In genomic region chr2:70620225-70620624, GRCm38 (mm10) we compare ENCODE assay signal across 9 mouse cellular contexts. TPM values are rescaled to one million over a fixed set of nuclear protein-coding genes. Genes with fewer than 3 reads are reported as not detected.
A peak's percentile ranks its signal among the peaks of the same experiment; 100 is the strongest.
DNase-seq lines count a peak whose midpoint lies in the region; ATAC-seq and TF ChIP-seq lines count a peak whose summit lies in the region.
"Had no signal": no experiment of that assay in that cellular context is flagged by ENCODE, and none has a peak within 500 bp of the region (broad histone marks: within the 10 kb centered on the region; RNA-seq: fewer than 3 reads in every experiment).

No protein-coding gene starts in this region.

- intact Hi-C loops in left cerebral cortex, postnatal 10 days (cut with DNase I), result no loop called here

- peak; percentile 71; the same call in 1 of the 2 replicates for ATAC-seq in forebrain, postnatal 0 days

- 12% methylated on average over 6 of the region's 6 CpGs for WGBS in forebrain, postnatal 0 days

- H3K4me1 ChIP-seq in forebrain, postnatal 0 days (ENCODE audit: insufficient read depth), result no peaks in the 10 kb centered on the region

- H3K4me3 ChIP-seq in forebrain, postnatal 0 days (ENCODE audit: low read depth, low read length), result no peak overlapping the region

- no peaks in the 10 kb centered on the region for H3K27me3 ChIP-seq in forebrain, postnatal 0 days (ENCODE audit: insufficient read depth, low read length)

- peak; percentile 73 for TF ChIP-seq CTCF in forebrain, postnatal 0 days (IDR thresholded peaks at IDR 0.05; ENCODE audit: low read depth)

- no peak overlapping the region for H3K27ac ChIP-seq in forebrain, postnatal 0 days (ENCODE audit: low read depth, low read length)

- no peak overlapping the region for H3K9ac ChIP-seq in forebrain, postnatal 0 days

- H3K36me3 ChIP-seq in forebrain, postnatal 0 days (ENCODE audit: insufficient read depth), result no peaks in the 10 kb centered on the region

- no peaks in the 10 kb centered on the region for H3K9me3 ChIP-seq in forebrain, postnatal 0 days (ENCODE audit: low read length)

- H3K4me2 ChIP-seq in forebrain, postnatal 0 days (ENCODE audit: low read depth), result no peak overlapping the region

- peak; percentile 30 to 33 for DNase-seq in cerebellum, adult 18-20 months
- no peak for DNase-seq in cerebellum, adult 11-12 months
- DNase-seq in ovary, postnatal 36 days (ENCODE audit: low spot score), result peak; percentile 32
- DNase-seq in ovary, postnatal 10 days (ENCODE audit: low spot score), result no peak
- DNase-seq in forebrain, postnatal 0 days, result peak; percentile 81
- DNase-seq in left cerebral cortex, postnatal 10 days (ENCODE audit: extremely low spot score in 1 of 2, low spot score in 2 of 2), result peak; percentile 15 to 81
- peak; percentile 82 for DNase-seq in retina, embryonic 14.5 days (ENCODE audit: low spot score)
- peak; percentile 47 for DNase-seq in thymus, postnatal 25 days

RNA-seq across cellular contexts. Expression of gene Gorasp2, which starts 41.2 kb away (rescaled TPM):
- 71.2 and 82.2 TPM in 2 replicates for total RNA-seq in forebrain, postnatal 0 days (2014; rRNA removed)
- 165 and 166 TPM in 2 replicates for polyA plus RNA-seq in forebrain, postnatal 0 days (2015; fragmentation: Nextera tagmentation; extraction: Ambion mirVana)
- 100 to 1,000 TPM; 102 to 105 TPM for total RNA-seq in left cerebral cortex, postnatal 10 days (2021)

RNA-seq across cellular contexts. Expression of gene Gm26558, which starts 41.7 kb away (rescaled TPM):
- total RNA-seq in forebrain, postnatal 0 days (2014; rRNA removed), result 1.9 TPM in 1 of 2 replicates, not detected in the other
- polyA plus RNA-seq in forebrain, postnatal 0 days (2015; fragmentation: Nextera tagmentation; extraction: Ambion mirVana), result 3.4 and 4.2 TPM in 2 replicates
- total RNA-seq in left cerebral cortex, postnatal 10 days (2021), result not detected
- total RNA-seq: hematopoietic stem cell, adult 5-6 weeks had no signal

Comparison
In these comparisons a context has a peak if more than half of its experiments do, and no peak if none do; other contexts are left out.
1. DNase-seq: peak in cerebellum, adult 18-20 months (2 of 2), ovary, postnatal 36 days (single experiment), forebrain, postnatal 0 days (single experiment), left cerebral cortex, postnatal 10 days (2 of 2), retina, embryonic 14.5 days (single experiment) and thymus, postnatal 25 days (single experiment); none in cerebellum, adult 11-12 months (single experiment) and ovary, postnatal 10 days (single experiment).